Mouse (Mus musculus) lung, postnatal 14 days (tissue): ENCODE measurements around the gene Dach1.

ENCODE experiments used
- DNase-seq: peaks from one replicate; pipeline ENCODE4 v3.0.0; 2021

Gene Dach1

DNA sequence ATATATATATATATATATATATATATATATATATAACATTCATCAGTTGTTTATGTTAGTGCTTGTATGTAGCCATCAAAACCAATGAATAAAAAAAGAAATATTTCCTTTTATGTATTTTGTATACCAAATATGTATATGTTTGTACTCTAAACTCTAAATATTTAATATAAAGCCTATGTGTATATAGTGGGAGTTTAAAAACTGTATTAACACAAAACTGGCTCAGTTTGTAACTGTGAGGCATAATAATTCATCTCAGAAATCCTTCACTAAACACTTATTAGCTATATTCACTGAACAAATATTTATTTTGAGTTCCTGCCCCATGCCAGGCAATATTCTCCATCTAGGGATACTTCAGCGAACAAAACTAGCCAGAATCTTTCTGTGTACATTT is 155.5 kb downstream of the Dach1 start:
- DNase-seq = no peak

DNA sequence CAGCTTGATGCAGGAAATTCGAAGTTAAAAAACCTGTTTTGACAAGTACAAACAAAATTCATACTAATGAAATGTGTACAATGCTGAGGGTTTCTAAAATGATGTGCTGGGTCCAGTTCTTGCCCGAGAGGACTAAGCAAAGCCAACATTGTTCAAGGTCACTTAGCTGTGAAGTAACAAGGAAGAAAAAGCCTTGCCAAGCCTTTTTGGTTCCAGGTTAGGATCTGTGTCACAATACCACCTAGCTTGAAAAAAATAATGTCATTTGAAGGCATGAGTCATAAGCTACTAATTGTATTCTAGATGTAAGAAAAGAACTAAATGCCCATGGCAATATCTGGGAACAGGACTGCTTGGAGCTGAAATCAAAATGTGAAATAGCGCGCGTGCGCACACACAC is 161.1 kb downstream of the Dach1 start:
- no peak for DNase-seq

DNA sequence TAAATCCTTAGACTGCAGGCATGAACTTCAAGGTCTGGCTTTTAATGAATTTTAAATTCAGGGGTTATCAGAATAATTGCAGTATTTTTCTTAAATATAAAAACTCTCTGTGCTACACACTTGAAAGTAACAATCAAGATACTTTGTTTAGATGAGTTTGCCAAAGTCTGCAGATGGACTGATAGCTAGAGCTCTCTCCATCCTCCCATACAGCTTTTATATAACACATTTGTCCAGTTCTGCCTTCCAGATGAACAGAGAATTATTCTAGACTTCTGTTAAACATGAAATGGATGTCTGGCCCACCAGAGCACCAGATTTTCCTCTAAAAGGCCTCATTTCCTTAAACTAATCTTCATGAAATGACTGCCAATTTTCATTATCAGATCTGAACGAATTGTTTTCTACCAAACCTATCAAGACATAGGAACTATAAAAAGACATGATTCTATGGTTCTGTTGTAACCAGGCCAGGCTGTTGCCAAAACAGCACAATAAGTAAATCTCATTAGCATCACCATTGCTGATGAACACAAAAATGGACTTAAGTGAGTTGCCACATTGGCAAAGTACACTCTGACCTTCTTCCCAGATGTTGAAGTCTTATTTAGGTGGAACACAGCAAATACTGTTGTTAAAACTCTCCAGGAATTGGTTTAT is 167.4 kb downstream of the Dach1 start:
- DNase-seq = no peak

DNA sequence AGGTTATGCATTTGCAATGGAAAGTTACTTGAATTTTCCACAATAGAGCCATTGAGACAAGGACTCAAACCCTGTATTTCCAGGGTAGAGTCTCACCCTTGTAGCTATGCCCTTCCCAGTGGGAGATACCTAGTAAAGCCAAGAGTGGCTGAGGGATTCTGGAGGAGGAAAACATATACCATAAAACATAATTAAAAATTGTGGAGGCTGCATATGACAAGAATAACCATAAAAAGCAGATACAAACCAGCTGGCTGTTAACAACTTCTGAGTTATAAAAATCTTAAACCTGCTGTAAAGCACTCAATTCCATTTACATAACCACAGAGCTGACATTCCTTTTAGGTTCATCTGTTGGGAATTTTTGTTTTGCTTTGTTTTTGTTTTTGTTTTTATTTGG is 171.0 kb downstream of the Dach1 start:
- DNase-seq = no peak

DNA sequence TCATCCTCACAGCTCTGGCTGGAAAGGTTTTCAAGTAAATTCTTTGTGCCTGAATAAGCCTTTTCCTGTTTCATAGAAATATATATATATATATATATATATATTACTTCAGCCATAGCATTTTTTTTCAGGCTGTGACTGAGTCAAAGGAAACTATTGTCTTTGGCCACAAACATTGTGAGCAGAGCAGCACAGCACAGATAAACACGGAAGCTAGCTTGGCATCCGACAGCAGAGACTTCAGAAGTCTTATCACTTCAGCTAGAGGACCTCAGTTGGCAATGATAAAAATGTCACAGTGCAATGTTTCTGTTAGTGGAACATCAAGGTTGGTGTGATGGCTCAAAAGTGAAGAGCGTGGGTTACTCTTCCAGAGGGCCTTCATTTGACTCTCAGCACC is 186.3 kb downstream of the Dach1 start:
- peak; percentile 17 for DNase-seq

DNA sequence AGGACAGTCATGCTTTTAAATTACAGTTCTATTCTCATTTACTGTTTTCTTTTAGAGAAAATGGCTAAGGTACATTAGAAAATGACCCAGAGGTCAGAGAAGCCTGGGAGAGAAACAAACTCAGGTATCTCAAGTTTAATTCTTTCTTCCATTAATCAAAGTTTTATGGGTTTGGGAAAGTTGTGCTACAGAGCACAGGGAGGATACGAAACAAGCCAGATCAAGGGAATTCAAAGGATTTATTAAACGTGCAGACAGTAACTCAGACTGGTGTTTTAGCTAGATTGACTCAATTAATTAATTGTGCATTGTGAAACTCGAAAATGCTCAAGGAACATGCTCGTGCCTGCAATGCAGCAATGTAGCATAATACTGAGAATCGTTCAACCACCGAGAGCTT is 186.9 kb downstream of the Dach1 start:
- DNase-seq = no peak

DNA sequence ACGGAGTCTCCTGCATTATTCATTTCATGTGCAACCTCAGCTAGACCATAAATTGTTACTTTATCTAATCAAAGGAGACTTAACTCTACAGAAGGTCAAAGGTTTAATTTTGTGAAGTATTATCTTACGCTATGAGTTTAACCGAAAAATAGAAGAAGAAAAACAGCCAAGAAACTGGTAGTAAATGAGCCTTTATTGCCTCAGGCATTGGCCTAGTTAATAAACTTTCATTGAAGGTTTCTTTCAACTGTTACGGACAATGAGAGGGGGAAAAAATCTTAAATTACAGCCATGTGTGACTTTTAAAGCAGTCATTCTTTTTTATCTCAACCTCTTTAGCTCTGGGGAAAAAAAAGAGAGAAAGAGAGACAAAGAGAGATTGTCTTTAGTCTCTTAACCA is 188.7 kb downstream of the Dach1 start:
- DNase-seq = no peak

DNA sequence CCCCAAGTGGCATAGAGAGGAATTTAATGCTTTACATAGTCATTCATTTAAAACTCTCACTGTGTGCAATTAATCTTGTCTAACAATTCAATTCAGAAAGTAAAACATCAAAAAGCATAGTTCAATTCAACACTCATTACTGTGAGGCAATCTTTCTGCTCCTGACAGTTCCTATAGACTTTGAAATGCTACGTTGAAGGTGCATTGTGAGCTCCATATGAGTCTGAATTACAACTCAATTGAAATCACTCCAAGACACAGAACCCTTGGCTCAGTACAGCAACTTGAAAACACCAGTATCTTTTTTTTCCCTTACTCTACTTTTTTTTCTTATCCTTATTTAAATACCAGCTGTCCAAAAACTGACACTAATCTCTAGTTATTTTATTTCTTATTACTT is 193.5 kb downstream of the Dach1 start:
- no peak for DNase-seq

DNA sequence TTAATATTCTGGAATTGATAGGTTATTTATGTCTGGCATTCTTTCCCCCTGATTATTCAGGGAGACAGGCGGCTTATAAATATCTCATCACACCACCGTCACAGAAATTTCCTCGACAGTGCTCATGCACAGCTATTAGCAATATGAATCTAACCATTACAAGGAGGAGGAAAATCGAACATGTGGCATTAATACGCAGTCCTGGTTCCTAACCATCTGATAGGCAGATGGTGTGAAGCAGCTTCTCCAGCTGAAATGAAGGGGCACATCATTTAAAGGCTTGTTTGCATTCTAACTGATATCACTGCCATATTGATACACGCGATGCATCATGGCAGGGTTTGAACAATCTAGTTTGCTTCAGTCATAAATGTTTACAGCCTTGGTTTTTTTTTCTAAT is 194.1 kb downstream of the Dach1 start:
- DNase-seq = no peak

DNA sequence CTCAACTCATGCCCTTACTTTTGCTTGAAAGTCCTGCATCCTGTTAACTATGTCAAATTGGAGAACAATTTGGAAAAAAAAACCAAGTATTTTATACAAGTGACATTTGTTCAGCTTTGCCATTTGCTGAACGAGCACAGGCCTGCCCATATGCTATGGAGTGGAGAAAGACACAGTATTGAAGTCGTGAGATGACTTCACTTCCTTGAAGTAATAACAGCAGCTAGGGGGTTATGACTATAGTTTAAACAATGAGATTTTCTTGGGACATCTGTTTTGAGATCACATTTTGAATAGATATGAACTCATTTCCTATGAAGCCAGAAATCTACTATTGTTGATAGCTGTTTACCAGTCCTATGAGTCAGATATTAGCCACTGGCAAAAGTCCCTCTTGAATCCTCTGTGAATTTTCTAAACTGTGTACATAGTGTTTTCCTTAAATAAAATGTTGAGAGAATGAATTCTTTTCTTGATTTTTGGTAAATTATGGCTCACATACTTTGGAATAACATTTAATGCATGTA is 205.0 kb downstream of the Dach1 start:
- no peak for DNase-seq

DNA sequence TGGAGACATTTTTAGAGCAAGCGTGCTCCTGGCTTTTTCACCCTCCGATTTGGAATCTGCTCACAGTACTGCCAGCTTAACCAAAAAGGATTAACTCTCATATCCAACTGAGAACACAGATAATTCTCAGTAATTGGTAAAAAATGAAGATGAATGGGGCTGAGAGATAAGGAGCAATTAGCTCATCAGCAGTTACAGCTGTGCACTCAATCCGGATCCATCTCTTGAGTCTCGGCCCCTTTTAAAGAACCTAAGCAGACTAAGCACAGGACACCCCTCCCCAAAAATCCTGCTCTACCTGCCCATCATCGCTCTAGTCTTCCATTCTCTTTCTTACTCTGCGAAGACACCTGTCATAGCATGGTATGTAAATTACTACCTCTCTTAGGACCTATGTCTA is 205.9 kb downstream of the Dach1 start:
- no peak for DNase-seq

DNA sequence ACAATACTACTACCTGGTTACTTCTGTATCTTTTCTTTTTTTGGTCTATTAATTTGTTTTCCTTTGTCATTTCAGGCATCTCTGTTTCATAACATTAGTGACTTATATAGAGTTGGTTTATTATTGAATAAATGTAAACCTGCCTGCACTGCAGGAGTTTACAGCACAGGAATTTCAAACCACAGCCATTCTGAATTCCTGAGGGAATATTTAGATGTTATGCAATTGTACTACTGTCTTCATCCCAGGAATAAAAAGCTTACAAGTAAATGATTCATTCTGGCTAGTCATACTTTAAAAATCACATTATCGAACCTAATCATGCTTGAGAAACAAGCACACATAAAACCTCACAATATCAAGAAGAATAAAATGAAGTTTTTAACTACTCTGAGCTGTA is 213.2 kb downstream of the Dach1 start:
- DNase-seq = no peak

DNA sequence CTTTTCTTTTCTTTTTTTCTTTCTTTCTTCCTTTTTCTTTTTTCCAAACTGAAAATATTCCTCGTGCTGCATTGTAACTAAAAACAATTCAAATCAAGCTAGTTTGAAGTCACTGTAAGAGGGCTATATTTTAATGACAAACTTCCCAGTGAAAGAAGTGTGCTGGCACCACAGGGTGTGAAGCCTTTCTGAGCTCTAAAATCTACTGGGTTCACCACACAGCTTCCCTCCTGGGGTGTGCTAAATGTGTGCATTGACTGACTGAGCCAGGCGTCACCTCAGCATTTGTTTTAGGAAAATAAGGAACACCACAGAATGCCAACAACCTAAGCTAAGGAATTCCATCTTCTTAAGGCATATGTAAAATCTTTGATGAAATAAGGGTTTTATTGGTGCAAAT is 224.1 kb downstream of the Dach1 start:
- DNase-seq = no peak

DNA sequence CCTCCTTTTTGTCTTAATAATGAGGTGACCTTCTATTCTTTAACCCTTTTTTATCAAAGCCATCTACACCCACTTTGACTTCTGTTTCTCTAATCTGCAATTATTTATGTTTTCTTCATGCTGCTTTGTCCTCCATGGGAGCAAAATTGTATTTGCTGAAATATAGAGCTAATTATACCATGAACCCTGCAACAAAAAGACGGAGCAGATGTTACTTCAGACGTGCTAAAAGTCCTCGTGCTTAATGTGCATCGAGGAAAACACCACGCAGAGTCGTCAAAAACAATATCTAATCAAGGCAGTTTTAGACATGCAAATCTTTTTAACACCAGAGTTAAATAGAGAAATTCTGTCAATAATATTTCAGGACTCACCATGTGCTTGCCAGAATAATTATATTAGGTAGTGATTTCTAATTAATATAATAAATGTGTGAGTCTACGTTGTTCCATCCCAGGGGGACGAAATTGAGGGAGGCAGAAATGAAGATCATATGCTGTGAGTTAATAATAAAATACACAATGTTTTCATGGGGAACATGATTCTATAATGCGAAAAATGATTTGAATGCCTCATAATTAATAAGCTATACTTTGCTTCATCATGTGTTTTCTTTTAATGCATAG is 224.8 kb downstream of the Dach1 start:
- no peak for DNase-seq

DNA sequence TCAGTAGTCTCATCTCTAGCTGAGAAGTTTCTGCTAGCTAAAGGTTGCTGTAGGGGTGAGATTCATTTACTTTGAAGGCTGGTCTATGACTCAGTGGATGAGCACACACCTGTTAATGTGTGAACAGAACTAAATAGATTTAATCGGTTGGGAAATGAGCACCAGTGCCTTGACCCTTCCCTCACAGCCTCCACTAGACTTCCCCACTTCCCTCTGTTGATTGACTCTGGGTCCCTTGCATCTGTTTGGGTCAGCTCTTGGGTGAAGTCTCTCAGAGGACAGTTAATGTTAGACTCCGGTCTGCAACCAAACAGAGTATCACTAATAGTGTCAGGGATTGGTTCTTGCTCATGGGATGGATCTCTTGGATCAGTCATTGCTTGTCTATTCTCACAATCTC is 227.2 kb downstream of the Dach1 start:
- DNase-seq = no peak

DNA sequence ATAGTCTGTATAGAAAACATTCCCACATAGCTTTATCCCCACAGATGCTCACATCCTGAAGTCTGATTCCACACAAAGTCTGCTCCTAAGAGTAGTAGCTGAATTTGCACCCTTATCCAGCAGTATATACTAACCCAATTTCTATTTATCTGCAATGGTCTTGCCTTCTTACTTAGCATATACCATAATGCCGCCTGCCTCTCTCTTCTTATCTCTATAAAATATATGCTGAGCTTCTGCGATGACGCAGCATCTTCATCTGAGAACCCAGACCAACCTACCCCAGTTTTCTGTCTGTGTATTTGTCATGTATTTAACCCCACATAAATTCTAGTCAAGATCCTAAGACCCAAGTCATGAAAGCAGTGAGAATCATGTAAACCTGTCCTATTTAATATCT is 272.9 kb downstream of the Dach1 start:
- no peak for DNase-seq

DNA sequence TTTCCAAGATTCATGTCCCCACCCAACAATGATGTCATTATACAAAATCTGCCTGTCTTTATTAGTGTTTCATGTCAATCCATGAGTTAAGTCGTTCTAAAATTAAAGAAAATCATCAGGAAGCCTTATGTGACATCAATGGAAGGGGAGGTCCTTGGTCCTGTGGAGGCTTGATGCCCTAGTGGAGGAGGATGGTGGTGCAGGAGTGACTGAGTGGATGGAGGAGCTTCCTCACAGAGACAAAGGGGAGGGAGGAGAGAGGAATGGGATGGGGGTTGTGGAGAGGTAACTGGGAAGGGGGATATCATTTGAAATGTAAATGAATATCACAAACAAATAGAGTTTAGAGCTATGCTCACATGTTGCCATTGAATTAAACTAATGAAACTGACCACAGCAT is 287.6 kb downstream of the Dach1 start:
- no peak for DNase-seq

DNA sequence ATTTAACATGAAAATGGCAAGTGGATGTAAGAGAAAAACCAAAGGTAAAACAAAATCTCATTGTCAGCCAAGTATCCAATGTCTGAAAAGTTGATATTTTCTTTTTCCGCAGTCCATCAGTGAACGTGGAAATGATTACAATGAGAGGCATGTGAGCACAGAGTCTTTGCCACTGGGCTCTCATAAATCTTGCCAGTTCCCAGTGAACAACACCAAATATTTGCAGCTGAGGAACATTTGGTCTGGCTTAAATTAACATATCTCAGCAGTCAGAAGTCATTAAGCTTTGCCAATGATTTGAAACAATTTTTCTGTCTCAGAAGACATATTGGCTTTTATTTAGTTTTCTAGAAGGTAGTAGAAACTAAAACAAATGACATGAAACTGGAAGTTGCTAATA is 298.6 kb downstream of the Dach1 start:
- DNase-seq = no peak

DNA sequence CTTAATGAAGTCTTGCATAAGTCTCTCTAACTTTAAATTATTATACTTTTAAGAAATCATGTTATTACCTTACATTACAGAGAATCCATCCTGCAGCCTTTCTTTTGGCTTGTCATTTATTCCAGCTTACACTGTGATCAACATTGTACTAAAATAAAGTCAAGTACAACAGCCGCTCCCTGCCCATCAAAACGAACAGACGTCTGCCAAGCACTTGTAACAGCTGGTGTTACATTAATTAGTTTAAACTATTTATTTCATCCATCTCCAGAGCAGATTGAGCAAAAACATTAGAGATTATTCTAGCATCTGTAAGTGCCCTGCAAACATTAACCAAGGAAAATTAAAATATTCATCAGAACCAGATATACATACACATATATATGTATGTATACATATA is 311.2 kb downstream of the Dach1 start:
- DNase-seq = no peak

DNA sequence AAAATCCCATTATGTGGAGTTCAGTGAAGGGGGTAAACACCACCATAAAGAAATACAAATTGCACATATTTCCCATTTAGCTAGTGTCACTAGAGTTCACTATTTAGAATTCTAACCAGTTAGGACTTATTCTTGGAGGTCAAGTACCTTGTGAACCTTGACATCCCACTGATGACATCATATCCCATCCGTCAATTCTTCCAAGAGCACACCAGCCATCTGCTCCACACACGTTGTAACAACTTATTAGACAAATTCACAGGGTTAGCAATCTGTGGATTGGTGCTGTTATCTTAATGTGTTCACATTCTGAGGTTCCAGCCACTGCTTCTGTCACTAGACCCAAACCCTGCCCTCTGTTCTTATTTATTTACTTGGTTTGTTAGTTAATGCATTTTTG is 312.3 kb downstream of the Dach1 start:
- no peak for DNase-seq

DNA sequence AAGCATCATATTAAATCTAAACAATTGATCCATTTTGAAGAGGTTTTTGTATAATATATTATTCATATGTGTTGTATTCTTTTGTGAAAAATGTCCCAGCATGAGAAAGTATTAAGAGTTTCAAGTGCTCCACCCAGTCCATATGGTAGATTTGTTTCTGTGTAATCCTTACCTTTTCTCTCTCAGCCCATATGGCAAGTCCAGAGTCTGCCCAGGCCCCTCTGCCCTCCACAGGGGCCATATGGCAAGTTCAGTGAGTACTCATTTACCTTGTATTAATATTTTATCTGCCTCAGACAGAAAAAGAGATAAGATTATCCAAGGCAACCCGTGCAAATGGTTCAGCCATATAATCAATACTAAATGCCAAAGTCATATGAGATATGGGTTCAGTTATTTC is 314.2 kb downstream of the Dach1 start:
- DNase-seq = no peak

DNA sequence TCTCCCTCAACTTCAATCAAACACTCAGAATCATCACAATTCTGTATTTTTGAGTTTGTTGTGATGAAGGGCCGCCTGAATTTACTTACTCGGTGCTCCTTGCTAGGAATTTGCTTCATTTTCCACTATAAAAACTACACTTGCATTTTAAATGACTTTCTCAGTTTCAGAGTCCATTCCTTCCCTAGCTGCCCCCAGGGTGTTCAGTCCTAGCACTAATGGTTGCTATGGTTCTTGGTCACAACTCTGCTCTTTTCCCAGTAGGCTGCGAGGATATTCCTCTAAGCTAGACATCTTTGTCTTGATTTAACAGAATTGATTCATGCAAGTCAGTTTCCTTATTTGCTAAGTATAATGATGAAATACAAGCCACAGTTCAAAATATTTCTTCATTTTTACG is 319.1 kb downstream of the Dach1 start:
- no peak for DNase-seq

DNA sequence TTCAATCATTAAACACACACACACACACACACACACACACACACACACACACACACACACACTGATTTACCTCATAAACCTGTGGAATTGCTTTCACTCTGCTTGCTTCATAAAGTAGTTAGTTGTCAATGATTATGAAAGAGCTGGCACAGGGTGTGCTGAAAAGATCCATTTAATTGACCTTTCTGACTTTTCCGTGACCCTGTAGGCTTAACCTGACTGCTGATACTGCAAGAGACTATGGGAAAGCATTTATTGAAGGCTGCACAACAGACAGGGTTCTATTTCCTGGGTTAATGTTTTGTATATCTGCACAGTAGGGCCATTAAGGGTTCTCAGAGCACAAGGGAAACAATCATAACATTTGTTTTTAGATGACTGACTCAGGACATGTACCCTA is 321.9 kb downstream of the Dach1 start:
- DNase-seq = no peak

DNA sequence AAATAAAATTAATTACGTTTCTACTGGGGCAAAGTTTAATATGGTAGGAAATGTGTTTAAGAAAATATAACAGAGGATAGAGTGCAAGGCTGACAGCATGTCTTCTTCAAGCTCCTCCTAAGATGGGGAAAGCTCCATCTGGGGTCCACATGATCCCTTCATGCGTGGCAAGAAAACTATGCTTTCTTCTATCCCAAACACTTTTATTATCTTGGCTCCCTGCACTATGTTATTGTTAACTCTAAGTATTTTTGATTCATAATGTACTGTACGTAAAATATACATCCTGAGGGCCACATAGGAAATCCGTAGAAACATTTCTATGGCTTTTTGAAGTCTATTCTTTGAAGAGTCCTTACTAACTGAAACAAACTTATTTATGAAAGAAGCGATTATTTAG is 330.3 kb downstream of the Dach1 start:
- no peak for DNase-seq

DNA sequence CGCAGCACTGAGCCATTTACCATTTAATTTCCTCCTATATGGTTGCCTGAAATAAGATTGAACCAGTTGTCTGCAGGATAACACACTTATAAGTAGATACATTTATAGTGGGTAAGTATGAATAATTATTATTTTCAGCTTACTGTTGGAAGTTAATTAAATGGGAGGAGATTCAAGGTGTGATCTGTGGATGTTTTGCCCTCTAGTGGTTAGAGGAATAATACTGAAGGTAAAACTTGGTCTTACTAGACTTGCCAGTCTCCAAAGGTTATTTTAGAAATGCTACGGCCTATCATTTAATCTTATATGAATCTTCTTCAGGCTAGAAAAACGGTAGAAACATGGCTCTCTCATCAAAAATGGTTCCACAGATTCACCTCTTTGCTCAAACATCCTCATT is 339.7 kb downstream of the Dach1 start:
- DNase-seq = no peak
